Mouse (Mus musculus) liver, embryonic 15.5 days (tissue): ENCODE data around the gene Stk10. TPM values are rescaled to one million over a fixed set of nuclear protein-coding genes. Genes with fewer than 3 reads are reported as not detected.

Experiments
- ATAC-seq: fragments of 200-750 bp; cut with Nextera tagmentation; 2 replicates; pipeline ENCODE4 v1.8.0; 2017; ENCODE audit warnings: moderate number of reproducible peaks, mild to moderate bottlenecking, moderate library complexity; ENCODE audit not compliant: insufficient read depth
- H3K27ac ChIP-seq: fragments of 300-500 bp; sonication (generic); replicated peaks from 2 replicates; pipeline ENCODE4 v1.5.1; 2015; ENCODE audit warnings: mild to moderate bottlenecking, inconsistent platforms
- H3K27me3 ChIP-seq: fragments of 300-500 bp; sonication (generic); 2 replicates; pipeline ENCODE4 v1.6.1; 2015; ENCODE audit warnings: mild to moderate bottlenecking, inconsistent platforms
- H3K36me3 ChIP-seq: fragments of 300-500 bp; sonication (generic); replicated peaks from 2 replicates; pipeline ENCODE4 v1.6.1; 2015; ENCODE audit warnings: moderate library complexity, mild to moderate bottlenecking, inconsistent platforms
- H3K4me1 ChIP-seq: fragments of 300-500 bp; sonication (generic); replicated peaks from 2 replicates; pipeline ENCODE4 v1.6.1; 2015; ENCODE audit warnings: inconsistent platforms
- H3K4me2 ChIP-seq: fragments of 300-500 bp; sonication (generic); 2 replicates; pipeline ENCODE4 v1.6.1; 2015; ENCODE audit warnings: moderate library complexity, mild to moderate bottlenecking, inconsistent platforms
- H3K4me3 ChIP-seq: fragments of 300-500 bp; sonication (generic); replicated peaks from 2 replicates; pipeline ENCODE4 v1.5.1; 2015; ENCODE audit warnings: mild to moderate bottlenecking, inconsistent platforms
- H3K9ac ChIP-seq: fragments of 300-500 bp; sonication (generic); 2 replicates; pipeline ENCODE4 v1.6.1; 2015; ENCODE audit warnings: moderate library complexity, mild to moderate bottlenecking, inconsistent platforms
- H3K9me3 ChIP-seq: fragments of 300-500 bp; sonication (generic); replicated peaks from 2 replicates; pipeline ENCODE4 v1.6.1; 2016; ENCODE audit warnings: inconsistent platforms
- WGBS: fragments of 180-500 bp; shearing (Covaris S2); methylation state at CpG from one replicate; pipeline ENCODE4 v1.1.7; 2015; ENCODE audit warnings: mixed read lengths; ENCODE audit not compliant: insufficient replicate concordance; 5-methylcytosine and 5-hydroxymethylcytosine counted together
- polyA plus RNA-seq: library from polyadenylated mRNA; unstranded; fragments of >200 nt; fragmentation: Nextera tagmentation; extraction: Ambion mirVana; gene quantifications from 2 replicates; pipeline ENCODE4 v1.2.1, GENCODE M21; 2015

The Stk10 gene
- polyA plus RNA-seq: 4.3 TPM in 2 replicates

DNA sequence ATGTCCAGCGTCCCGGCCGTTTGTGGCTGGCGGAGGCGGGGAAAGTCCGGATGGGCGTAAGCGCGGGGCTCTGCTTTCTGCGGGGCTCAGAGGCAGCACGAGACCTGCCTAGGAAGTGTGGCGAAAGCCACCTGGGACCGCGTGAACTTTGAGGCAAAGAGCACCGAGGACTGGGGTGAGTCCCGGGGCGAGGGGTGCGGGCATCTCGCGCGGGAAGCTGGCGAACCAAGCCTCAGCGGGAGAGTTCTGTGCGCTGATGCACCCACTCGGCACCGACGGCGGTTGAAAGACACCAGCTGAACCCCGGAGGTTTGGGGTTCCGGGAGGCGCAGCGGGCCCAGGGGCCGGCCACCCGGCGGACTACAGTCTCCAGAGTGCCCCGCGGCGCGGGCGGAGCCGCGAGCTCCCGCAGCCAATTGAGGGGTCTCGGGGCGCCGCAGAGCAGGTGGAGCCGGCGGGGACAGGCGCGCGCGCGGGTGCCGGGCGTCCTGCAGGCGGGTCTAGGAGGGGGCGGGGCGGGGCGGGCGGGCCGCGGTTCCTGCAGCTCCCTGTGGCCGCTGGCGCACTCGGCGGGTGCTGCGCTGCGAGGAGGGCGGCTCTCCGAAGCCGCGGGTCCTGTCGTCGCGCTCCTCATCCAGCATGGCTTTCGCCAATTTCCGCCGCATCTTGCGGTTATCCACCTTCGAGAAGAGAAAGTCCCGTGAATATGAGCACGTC lies at the start of gene Stk10:
Stk10 (plus strand) TSS at position 541 of the 717 bp plus-strand sequence.
- peaks cover 60% of the 10 kb centered on the region for H3K4me1 ChIP-seq
- H3K9ac ChIP-seq: peak within 1 kb of the TSS; percentile 75
- peak within 1 kb of the TSS; percentile 80 for H3K27ac ChIP-seq
- H3K9me3 ChIP-seq: no peaks in the 10 kb centered on the region
- H3K27me3 ChIP-seq: no peaks in the 10 kb centered on the region
- H3K4me2 ChIP-seq: peak within 1 kb of the TSS; percentile 99
- WGBS: under 1% methylated on average over 66 of the region's 82 CpGs
- H3K36me3 ChIP-seq: 0 out of 2 replicates have a peak, but pooled peaks cover 5% of the 10 kb centered on the region
- ATAC-seq: peak; percentile 97
- peak within 1 kb of the TSS; percentile 72 for H3K4me3 ChIP-seq

DNA sequence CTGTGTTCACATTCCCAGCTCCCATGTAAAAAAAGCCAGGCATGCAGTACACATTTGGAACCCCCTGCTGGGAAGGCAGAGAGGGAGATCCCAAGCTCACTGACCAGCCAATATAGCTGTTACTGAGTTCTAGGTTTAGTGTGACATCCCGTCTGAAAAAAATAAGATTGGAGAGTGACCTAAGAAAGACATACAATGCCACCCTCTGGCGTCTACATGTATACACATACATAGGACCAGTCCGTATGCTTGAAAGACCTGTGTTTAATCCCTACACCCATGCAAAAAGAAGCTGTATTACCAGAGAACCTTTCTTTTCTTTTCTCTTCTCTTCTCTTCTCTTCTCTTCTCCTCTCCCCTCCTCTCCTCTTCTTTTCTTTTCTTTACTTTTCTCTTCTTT lies 47.8 kb upstream of the Stk10 start:
- H3K9ac ChIP-seq: no peak overlapping the region
- no peaks in the 10 kb centered on the region for H3K27me3 ChIP-seq

DNA sequence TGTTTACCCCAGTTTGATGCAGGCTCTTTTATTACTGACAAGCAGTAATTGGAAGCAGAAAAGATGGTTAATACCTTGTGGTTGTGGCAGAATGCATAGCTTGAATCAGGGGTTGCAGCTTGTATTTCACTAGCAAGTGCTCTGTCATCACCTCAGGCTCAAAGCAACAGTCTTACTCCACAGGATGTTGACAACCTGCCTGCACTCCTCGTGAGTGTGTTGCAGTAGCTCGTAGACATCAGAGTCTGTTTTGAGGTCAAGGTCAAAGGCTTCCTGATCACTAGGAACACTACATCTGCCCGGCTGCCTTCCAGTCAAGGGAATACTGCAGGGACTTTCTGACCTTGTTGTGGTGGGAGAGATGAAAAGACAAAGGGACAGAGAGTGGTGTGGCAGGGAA lies 46.5 kb upstream of the Stk10 start:
- Histone ChIP-seq H3K9ac (no peak overlapping the region), H3K4me2 (no peak overlapping the region), H3K27ac (no peak overlapping the region), H3K36me3 (no peaks in the 10 kb centered on the region), H3K27me3 (no peaks in the 10 kb centered on the region), H3K4me3 (no peak overlapping the region), H3K4me1 (no peaks in the 10 kb centered on the region; the same call in 1 of the 2 replicates), H3K9me3 (no peaks in the 10 kb centered on the region)
- WGBS: 42% methylated on average over 3 of the region's 3 CpGs
- no peak for ATAC-seq

More for the DNA sequence above, 47.8 kb upstream of the Stk10 start:
- no peaks in the 10 kb centered on the region for H3K9me3 ChIP-seq
- 27% methylated on average over 3 of the region's 3 CpGs for WGBS
- no peak overlapping the region for H3K27ac ChIP-seq
- no peak overlapping the region for H3K4me3 ChIP-seq
- H3K36me3 ChIP-seq: no peaks in the 10 kb centered on the region
- ATAC-seq: no peak
- H3K4me1 ChIP-seq: no peaks in the 10 kb centered on the region; the same call in 1 of the 2 replicates
- H3K4me2 ChIP-seq: no peak overlapping the region

DNA sequence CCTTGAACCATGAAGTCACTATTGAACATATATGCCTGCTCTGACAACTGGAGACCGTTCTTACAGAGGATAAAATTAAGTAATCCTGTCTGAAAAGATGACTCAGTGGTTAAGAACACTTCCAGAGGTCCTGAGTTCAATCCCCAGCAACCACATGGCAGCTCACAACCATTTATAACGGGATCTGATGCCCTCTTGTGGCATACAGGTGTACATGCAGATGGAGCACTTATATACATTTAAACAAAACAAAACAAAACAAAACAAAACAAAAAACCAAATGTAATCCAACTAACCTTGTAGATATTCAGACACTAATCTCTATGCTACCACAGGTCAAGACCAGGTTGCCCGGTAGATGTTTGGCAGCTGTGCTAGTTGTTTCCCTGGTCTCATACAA lies 45.6 kb upstream of the Stk10 start:
- H3K27ac ChIP-seq: no peak overlapping the region
- no peak overlapping the region for H3K9ac ChIP-seq
- 64% methylated on average over 3 of the region's 3 CpGs for WGBS
- H3K4me3 ChIP-seq: no peak overlapping the region
- H3K9me3 ChIP-seq: no peaks in the 10 kb centered on the region
- H3K4me1 ChIP-seq: no peaks in the 10 kb centered on the region; the same call in 1 of the 2 replicates
- no peak for ATAC-seq
- H3K4me2 ChIP-seq: no peak overlapping the region
- no peaks in the 10 kb centered on the region for H3K36me3 ChIP-seq
- H3K27me3 ChIP-seq: no peaks in the 10 kb centered on the region

DNA sequence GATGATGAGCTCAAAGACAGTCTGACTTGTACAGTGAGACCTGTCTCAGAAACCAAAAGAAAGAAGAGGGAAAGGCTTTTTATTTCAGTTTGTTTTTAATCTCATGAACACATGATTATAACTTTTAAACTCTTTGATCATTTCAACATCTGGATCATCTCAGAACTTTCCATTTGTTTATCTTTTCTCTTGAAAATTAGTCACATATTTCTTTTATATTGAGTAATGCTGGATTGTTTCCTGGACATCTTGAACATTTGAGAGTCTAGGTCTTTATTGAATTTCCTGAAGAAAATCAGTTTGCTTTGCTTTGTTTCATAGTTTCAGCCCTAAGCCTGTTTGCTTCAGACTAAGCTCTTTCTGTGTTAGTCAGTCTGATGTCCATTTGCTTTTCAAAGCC lies 44.8 kb upstream of the Stk10 start:
- ATAC-seq: no peak
- Histone ChIP-seq H3K9ac (no peak overlapping the region), H3K4me2 (no peak overlapping the region), H3K4me3 (no peak overlapping the region), H3K9me3 (no peaks in the 10 kb centered on the region), H3K36me3 (no peaks in the 10 kb centered on the region), H3K4me1 (no peaks in the 10 kb centered on the region; the same call in 1 of the 2 replicates), H3K27me3 (no peaks in the 10 kb centered on the region), H3K27ac (no peak overlapping the region)

DNA sequence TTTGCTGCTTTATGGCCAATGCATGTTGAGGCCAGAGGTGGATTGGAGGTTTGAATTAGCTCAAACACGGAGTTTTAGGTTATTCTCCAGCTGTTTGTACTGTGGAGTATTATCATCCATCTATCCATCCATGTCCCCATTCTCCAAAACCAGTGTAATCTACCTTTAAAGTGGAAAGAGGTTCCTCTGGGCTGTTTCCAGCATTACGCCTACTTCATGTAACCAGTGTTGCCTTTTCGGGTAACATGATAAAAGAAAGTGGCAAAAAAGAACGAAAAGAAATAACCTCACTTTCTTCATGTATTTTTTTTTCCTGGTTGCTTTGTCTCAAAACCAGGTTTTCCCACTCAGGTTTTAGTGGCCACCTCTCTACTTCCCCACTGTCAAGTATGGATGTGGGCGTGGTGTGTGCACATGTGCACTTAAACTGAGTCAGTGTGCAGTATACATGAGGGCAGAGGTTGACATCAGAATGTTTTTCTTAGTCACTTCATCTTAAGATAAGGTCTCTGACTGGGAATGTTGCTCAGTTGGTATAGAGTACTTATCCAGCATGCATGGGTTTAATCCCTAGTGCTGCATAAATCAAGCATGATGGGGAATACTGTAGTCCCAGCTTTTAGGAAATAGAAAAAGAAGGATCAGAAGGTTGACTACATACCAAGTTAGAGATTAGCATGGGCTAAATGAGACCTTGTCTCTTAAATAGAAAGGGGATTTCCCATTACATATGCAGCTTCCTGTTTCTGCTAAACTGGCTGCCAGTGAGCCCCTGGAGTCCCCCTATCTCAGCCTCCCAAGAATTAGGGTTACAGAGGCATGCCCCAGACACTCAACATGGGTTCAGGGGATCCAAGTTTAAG lies 44.1 kb upstream of the Stk10 start:
- H3K36me3 ChIP-seq: no peaks in the 10 kb centered on the region
- no peak overlapping the region for H3K27ac ChIP-seq
- no peak overlapping the region for H3K4me2 ChIP-seq
- no peak overlapping the region for H3K4me3 ChIP-seq
- no peaks in the 10 kb centered on the region for H3K9me3 ChIP-seq
- no peak for ATAC-seq
- H3K9ac ChIP-seq: no peak overlapping the region
- no peaks in the 10 kb centered on the region; the same call in 1 of the 2 replicates for H3K4me1 ChIP-seq
- 54% methylated on average over 5 of the region's 5 CpGs for WGBS
- H3K27me3 ChIP-seq: no peaks in the 10 kb centered on the region

DNA sequence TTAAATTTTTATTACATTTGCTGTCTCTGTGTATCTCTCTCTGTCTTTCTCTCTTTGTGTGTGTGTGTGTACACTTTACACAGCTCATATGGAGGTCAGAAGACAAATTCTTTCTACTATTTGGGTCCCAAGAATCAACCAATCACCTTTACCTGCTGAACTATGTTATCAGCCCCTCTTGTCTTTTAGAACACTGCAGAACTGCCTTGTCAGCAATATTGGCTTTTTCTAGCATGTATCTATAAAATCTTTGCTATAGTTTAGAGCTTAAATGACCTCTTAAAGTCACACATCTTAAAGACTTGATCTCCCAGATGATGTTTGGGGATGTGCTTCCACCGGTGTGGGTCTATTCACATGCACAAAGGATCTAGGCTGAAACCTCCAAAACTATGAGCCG lies 42.0 kb upstream of the Stk10 start:
- no peak for ATAC-seq
- Histone ChIP-seq H3K36me3 (no peaks in the 10 kb centered on the region), H3K27ac (no peak overlapping the region), H3K4me2 (no peak overlapping the region), H3K9ac (no peak overlapping the region), H3K4me3 (no peak overlapping the region), H3K27me3 (no peaks in the 10 kb centered on the region), H3K4me1 (no peaks in the 10 kb centered on the region; the same call in 1 of the 2 replicates), H3K9me3 (no peaks in the 10 kb centered on the region)
- WGBS: 83% methylated on average over 2 of the region's 2 CpGs

DNA sequence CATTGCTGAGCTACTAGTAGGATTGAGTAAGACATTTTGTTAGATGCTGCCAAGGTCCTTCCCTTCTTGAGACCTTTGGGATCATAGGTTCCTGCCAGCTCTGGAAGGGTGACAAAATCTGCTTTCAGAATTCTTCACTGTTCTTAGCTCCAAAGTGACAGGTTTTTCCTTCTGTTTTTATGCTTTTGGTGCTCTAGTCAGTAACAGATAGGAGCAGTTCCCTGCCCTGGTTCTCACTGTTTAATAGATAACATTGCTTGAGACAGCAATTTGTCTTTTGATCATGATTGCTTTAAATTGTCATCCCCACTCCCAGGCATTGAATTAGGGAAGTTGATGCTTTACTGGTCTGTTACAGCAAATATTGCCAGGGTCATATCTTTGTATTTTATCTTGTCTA lies 39.8 kb upstream of the Stk10 start:
- Histone ChIP-seq H3K9me3 (no peaks in the 10 kb centered on the region), H3K4me1 (no peaks in the 10 kb centered on the region; the same call in 1 of the 2 replicates), H3K27me3 (no peaks in the 10 kb centered on the region), H3K4me3 (no peak overlapping the region), H3K4me2 (no peak overlapping the region), H3K27ac (no peak overlapping the region), H3K36me3 (no peaks in the 10 kb centered on the region), H3K9ac (no peak overlapping the region)
- ATAC-seq: no peak

DNA sequence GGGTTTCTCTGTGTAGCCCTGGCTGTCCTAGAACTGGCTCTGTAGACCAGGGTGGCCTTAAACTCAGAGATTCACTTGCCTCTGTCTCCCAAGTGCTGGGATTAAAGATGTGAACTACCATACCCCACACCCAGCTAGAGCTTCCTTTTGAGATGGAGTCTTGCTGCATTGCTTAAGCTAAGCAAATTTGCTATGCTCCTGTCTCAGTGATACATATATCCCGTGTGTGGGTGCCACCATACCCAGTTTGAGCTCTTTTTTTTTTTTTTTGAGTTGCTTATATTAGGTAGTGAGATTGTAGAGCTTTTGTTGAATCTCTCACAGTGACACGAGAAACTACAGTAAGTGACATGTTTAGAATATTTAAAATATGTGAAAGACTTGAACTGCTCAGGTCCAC lies 37.8 kb upstream of the Stk10 start:
- Histone ChIP-seq H3K4me3 (no peak overlapping the region), H3K4me2 (no peak overlapping the region), H3K27me3 (no peaks in the 10 kb centered on the region), H3K27ac (no peak overlapping the region), H3K9ac (no peak overlapping the region), H3K36me3 (no peaks in the 10 kb centered on the region), H3K9me3 (no peaks in the 10 kb centered on the region), H3K4me1 (no peaks in the 10 kb centered on the region)
- ATAC-seq: no peak
- 50% methylated on average over 2 of the region's 2 CpGs for WGBS

DNA sequence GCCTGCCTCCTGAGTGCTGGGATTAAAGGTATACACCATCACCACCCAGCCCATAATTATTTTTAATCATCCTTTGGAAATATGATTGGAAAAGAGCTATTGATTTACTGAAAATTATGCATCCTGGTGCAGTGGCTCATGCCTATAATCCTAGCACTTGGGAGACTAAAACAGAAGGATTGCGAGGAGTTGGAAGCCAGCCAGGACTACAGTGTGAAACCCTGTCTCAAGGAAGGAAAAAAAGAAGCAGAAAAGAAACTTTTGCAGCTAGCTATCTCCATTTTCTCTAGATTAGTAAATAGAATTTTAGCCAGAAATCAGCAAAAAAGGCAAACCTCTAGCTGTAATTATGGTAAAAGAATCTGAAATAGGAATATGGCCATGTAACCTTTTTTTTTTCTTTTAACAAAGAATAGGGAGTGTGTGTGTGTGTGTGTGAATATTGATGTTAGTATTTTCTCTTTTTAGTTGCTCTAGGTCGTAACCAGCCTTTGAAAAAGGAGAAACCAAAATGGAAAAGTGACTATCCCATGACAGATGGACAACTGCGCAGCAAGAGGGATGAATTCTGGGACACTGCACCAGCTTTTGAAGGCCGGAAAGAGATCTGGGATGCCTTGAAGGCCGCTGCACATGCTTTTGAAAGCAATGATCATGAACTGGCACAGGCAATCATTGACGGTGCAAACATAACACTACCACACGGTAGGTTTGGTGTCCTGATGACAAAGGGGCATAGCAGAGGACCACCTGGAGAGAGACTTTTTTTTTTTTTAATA lies 34.2 kb upstream of the Stk10 start:
- ATAC-seq: no peak
- H3K9me3 ChIP-seq: no peaks in the 10 kb centered on the region
- no peak overlapping the region for H3K9ac ChIP-seq
- no peak overlapping the region for H3K27ac ChIP-seq
- no peak overlapping the region for H3K4me3 ChIP-seq
- no peaks in the 10 kb centered on the region for H3K4me1 ChIP-seq
- no peak overlapping the region for H3K4me2 ChIP-seq
- WGBS: 73% methylated on average over 7 of the region's 7 CpGs
- H3K27me3 ChIP-seq: no peaks in the 10 kb centered on the region
- no peaks in the 10 kb centered on the region for H3K36me3 ChIP-seq

DNA sequence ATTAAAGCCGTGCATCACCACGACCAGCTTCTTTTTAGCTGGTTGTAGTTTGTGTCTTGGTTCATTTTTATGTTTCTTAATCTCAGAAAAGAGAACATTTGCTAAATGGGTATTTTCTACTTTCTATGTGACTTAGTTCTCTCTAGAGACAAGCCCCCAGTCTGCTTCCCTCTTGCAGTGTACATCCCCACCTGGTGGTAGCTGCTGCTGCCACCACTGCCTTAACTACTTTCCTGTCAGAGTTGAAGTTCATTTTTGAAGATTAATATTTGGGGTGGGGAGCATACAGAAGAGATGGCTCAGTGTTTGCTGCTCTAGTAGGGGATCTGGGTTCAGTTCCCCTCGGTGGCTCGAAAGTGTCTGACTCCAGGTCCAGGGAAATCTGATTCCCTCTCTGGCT lies 33.2 kb upstream of the Stk10 start:
- Histone ChIP-seq H3K36me3 (no peaks in the 10 kb centered on the region), H3K27ac (no peak overlapping the region), H3K9me3 (no peaks in the 10 kb centered on the region), H3K4me3 (no peak overlapping the region), H3K27me3 (no peaks in the 10 kb centered on the region), H3K4me2 (no peak overlapping the region), H3K4me1 (no peaks in the 10 kb centered on the region), H3K9ac (no peak overlapping the region)
- no peak for ATAC-seq
- 86% methylated on average over 4 of the region's 4 CpGs for WGBS
